Mouse (Mus musculus): ENCODE results near the gene 1700015G11Rik.

Gene 1700015G11Rik

GRCm38 (mm10) chr7:51967581-51967980 is 47.9 kb downstream of the 1700015G11Rik start:
- no peak for DNase-seq (ENCODE audit: low spot score)

DNA sequence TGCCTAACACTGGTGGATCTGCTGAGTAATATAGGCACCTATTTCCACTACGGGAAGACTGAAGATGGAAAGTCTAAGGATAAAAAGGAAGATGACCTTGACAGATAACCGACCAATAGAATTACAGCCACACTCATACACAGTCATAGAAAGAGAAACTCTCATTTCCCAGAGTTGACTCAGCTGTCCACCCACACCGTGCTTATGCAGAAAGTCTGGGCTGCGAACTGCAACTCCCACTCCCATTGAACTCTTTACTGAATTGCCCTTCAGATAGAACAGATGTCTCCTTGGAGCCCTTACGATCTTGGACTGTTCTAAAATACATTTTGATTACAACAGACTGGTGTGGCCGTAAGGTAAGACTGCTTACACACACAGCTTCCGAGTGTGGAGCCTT is 50.8 kb downstream of the 1700015G11Rik start:
- no peak for DNase-seq (ENCODE audit: low spot score)

- no peak for DNase-seq (ENCODE audit: low spot score)
Observed at GRCm38 (mm10) chr7:51962219-51962952, 53.1 kb downstream of the 1700015G11Rik start.
